Mouse (Mus musculus) neural tube, embryonic 14.5 days (tissue): Measurements from ENCODE around the gene Ssb. TPM values are rescaled to one million over a fixed set of nuclear protein-coding genes. Genes with fewer than 3 reads are reported as not detected.

Experiments used
- ATAC-seq: fragments of 200-750 bp; cut with Nextera tagmentation; 2 replicates; pipeline ENCODE4 v1.8.0; 2017; ENCODE audit warnings: low read depth, mild to moderate bottlenecking, moderate TSS enrichment, moderate library complexity
- H3K27ac ChIP-seq: fragments of 300-500 bp; sonication (generic); 2 replicates; pipeline ENCODE4 v1.5.1; 2014; ENCODE audit warnings: low read depth, mild to moderate bottlenecking, control low read depth, low read length, moderate library complexity, mixed read lengths
- H3K27me3 ChIP-seq: fragments of 300-500 bp; sonication (generic); 2 replicates; pipeline ENCODE4 v1.6.1; 2014; ENCODE audit warnings: low read length; ENCODE audit not compliant: control insufficient read depth, insufficient read depth
- H3K36me3 ChIP-seq: fragments of 300-500 bp; sonication (generic); 2 replicates; pipeline ENCODE4 v1.6.1; 2014; ENCODE audit warnings: low read length, mixed read lengths; ENCODE audit not compliant: control insufficient read depth, insufficient read depth
- H3K4me1 ChIP-seq: fragments of 300-500 bp; sonication (generic); 2 replicates; pipeline ENCODE4 v1.6.1; 2014; ENCODE audit warnings: low read length; ENCODE audit not compliant: control insufficient read depth, insufficient read depth
- H3K4me2 ChIP-seq: fragments of 300-500 bp; sonication (generic); 2 replicates; pipeline ENCODE4 v1.6.1; 2014; ENCODE audit warnings: mild to moderate bottlenecking, low read depth, low read length, control low read depth
- H3K4me3 ChIP-seq: fragments of 300-500 bp; sonication (generic); 2 replicates; pipeline ENCODE4 v1.5.1; 2014; ENCODE audit warnings: low read depth, low read length, control low read depth, mixed read lengths
- H3K9ac ChIP-seq: fragments of 300-500 bp; sonication (generic); replicated peaks from 2 replicates; pipeline ENCODE4 v1.6.1; 2014; ENCODE audit warnings: low read depth, mild to moderate bottlenecking, control low read depth, low read length, mixed read lengths
- H3K9me3 ChIP-seq: fragments of 300-500 bp; sonication (generic); 2 replicates; pipeline ENCODE4 v1.6.1; 2016; ENCODE audit warnings: low read length; ENCODE audit not compliant: control insufficient read depth
- WGBS: fragments of 180-500 bp; shearing (Covaris S2); extraction: QIAGEN DNeasy Blood & Tissue Kit; methylation state at CpG from one replicate; pipeline ENCODE4 v1.1.7; 2014; 5-methylcytosine and 5-hydroxymethylcytosine counted together
- polyA plus RNA-seq: library from polyadenylated mRNA; unstranded; fragments of >200 nt; fragmentation: Nextera tagmentation; extraction: Ambion mirVana; gene quantifications from 2 replicates; pipeline ENCODE4 v1.2.1, GENCODE M21; 2014

Ssb gene
- polyA plus RNA-seq = 248 and 276 TPM in 2 replicates

GRCm38 (mm10) chr2:69861485-69862091, at the start of gene Ssb:
TSS of gene Ssb (plus strand) at chr2:69861562.
- peak; percentile 96 for ATAC-seq
- Histone ChIP-seq H3K27ac (peak within 1 kb of the TSS; percentile 84), H3K36me3 (peaks cover 3% of the 10 kb centered on the region; the same call in 1 of the 2 replicates), H3K4me2 (peak within 1 kb of the TSS; percentile 89), H3K9me3 (no peaks in the 10 kb centered on the region), H3K27me3 (no peaks in the 10 kb centered on the region), H3K4me1 (peaks cover 14% of the 10 kb centered on the region; the same call in 1 of the 2 replicates), H3K4me3 (peak within 1 kb of the TSS; percentile 100), H3K9ac (peak within 1 kb of the TSS; percentile 98)
- WGBS = under 1% methylated on average over 66 of the region's 66 CpGs

- WGBS = 83% methylated on average over 5 of the region's 5 CpGs
- Histone ChIP-seq H3K4me1 (no peaks in the 10 kb centered on the region), H3K36me3 (no peaks in the 10 kb centered on the region), H3K27ac (no peak overlapping the region), H3K4me2 (no peak overlapping the region), H3K9me3 (no peaks in the 10 kb centered on the region), H3K27me3 (no peaks in the 10 kb centered on the region), H3K9ac (no peak overlapping the region), H3K4me3 (no peak overlapping the region)
- no peak for ATAC-seq
Measured at GRCm38 (mm10) chr2:69816575-69816974, 44.8 kb upstream of the Ssb start.

GRCm38 (mm10) chr2:69818350-69819085, 42.8 kb upstream of the Ssb start:
- no peaks in the 10 kb centered on the region for H3K27me3 ChIP-seq
- H3K9ac ChIP-seq = no peak overlapping the region
- no peak overlapping the region for H3K27ac ChIP-seq
- 86% methylated on average over 9 of the region's 9 CpGs for WGBS
- no peak overlapping the region for H3K4me2 ChIP-seq
- H3K4me3 ChIP-seq = no peak overlapping the region
- no peak for ATAC-seq
- H3K9me3 ChIP-seq = no peaks in the 10 kb centered on the region
- no peaks in the 10 kb centered on the region for H3K36me3 ChIP-seq
- no peaks in the 10 kb centered on the region for H3K4me1 ChIP-seq

- WGBS = 79% methylated on average over 1 of the region's 1 CpGs
- ATAC-seq = no peak
- Histone ChIP-seq H3K27me3 (no peaks in the 10 kb centered on the region), H3K9me3 (no peaks in the 10 kb centered on the region), H3K4me2 (no peak overlapping the region), H3K4me3 (no peak overlapping the region), H3K4me1 (peaks cover 8% of the 10 kb centered on the region; the same call in 1 of the 2 replicates), H3K9ac (no peak overlapping the region), H3K36me3 (no peaks in the 10 kb centered on the region; the same call in 1 of the 2 replicates), H3K27ac (no peak overlapping the region)
Measured at GRCm38 (mm10) chr2:69820201-69820600, 41.2 kb upstream of the Ssb start.

- Histone ChIP-seq H3K4me3 (peak within 1 kb of the TSS; percentile 84), H3K9ac (peak within 1 kb of the TSS; percentile 96), H3K4me2 (peak within 1 kb of the TSS; percentile 72), H3K9me3 (no peaks in the 10 kb centered on the region), H3K36me3 (no peaks in the 10 kb centered on the region; the same call in 1 of the 2 replicates), H3K27me3 (no peaks in the 10 kb centered on the region), H3K4me1 (peaks cover 16% of the 10 kb centered on the region), H3K27ac (peak within 1 kb of the TSS; percentile 94)
- 19% methylated on average over 8 of the region's 8 CpGs for WGBS
- no peak for ATAC-seq
Measured at GRCm38 (mm10) chr2:69821711-69822110, 39.7 kb upstream of the Ssb start, which contains the start of gene Klhl23. TSS of gene Klhl23 (plus strand) at chr2:69821944.

GRCm38 (mm10) chr2:69822361-69823128, 38.8 kb upstream of the Ssb start:
- peak overlapping the region; percentile 72 for H3K4me2 ChIP-seq
- no peaks in the 10 kb centered on the region for H3K27me3 ChIP-seq
- H3K9ac ChIP-seq = peak overlapping the region; percentile 96
- H3K36me3 ChIP-seq = no peaks in the 10 kb centered on the region; the same call in 1 of the 2 replicates
- ATAC-seq = peak; percentile 86
- peak overlapping the region; percentile 84 for H3K4me3 ChIP-seq
- no peaks in the 10 kb centered on the region for H3K9me3 ChIP-seq
- peak overlapping the region; percentile 94 for H3K27ac ChIP-seq
- peaks cover 16% of the 10 kb centered on the region for H3K4me1 ChIP-seq
- whole genome bisulfite sequencing = 0% methylated on average over 40 of the region's 80 CpGs

GRCm38 (mm10) chr2:69823129-69823677, 38.2 kb upstream of the Ssb start:
- no peaks in the 10 kb centered on the region for H3K9me3 ChIP-seq
- peak overlapping the region; percentile 94 for H3K27ac ChIP-seq
- no peaks in the 10 kb centered on the region for H3K27me3 ChIP-seq
- H3K4me3 ChIP-seq = peak overlapping the region; percentile 84
- peak; percentile 79 for ATAC-seq
- H3K36me3 ChIP-seq = no peaks in the 10 kb centered on the region; the same call in 1 of the 2 replicates
- WGBS = 2% methylated on average over 45 of the region's 45 CpGs
- peak overlapping the region; percentile 96 for H3K9ac ChIP-seq
- H3K4me1 ChIP-seq = peaks cover 16% of the 10 kb centered on the region
- peak overlapping the region; percentile 72 for H3K4me2 ChIP-seq

- Histone ChIP-seq H3K36me3 (peaks cover 1% of the 10 kb centered on the region; the same call in 1 of the 2 replicates), H3K27me3 (no peaks in the 10 kb centered on the region), H3K9ac (no peak overlapping the region), H3K4me3 (no peak overlapping the region), H3K4me1 (peaks cover 16% of the 10 kb centered on the region), H3K4me2 (no peak overlapping the region), H3K27ac (no peak overlapping the region), H3K9me3 (no peaks in the 10 kb centered on the region)
- WGBS = 81% methylated on average over 10 of the region's 10 CpGs
- no peak for ATAC-seq
Measured at GRCm38 (mm10) chr2:69825898-69826297, 35.5 kb upstream of the Ssb start.
